Mouse (Mus musculus): ENCODE measurements around the gene Olfr183. TPM values are rescaled to one million over a fixed set of nuclear protein-coding genes. Genes with fewer than 3 reads are reported as not detected.
"Not testable (repeated sequence)": the region's sequence is repeated elsewhere in the genome, so short reads cannot be mapped to it uniquely, and the experiment has no call there.

The Olfr183 gene
- not detected for total RNA-seq (2021)
- long read RNA-seq, experiment 1: 0 reads
- long read RNA-seq, experiment 2: 0 reads

- intact Hi-C loops (cut with DNase I): no loop called here
- no peak for DNase-seq
Observed at GRCm38 (mm10) chr16:58995057-58995456, at the start of gene Olfr183. Olfr183 (plus strand) TSS chr16:58995357.

DNA sequence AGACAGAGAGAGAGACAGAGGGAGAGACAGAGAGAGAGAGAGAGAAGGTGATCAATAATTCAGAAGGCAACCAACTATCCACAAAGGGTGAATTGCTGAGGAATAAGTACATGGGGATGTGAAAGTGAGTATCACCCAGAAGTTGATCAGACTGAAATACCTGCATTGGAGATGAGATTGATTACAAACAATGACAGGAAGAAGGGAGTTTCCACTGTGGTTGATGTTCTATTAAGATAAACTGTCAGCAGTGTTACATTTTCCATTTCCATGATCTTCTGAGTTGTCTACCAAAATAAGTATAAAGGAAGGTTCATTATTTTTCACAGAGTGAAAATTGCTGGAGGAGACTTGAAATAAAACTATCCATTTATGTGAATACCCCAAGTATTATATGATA is 12.0 kb downstream of the Olfr183 start:
- DNase-seq: no peak
- intact Hi-C loops (cut with DNase I): no loop called here

- no peak for DNase-seq
- intact Hi-C loops (cut with DNase I): no loop called here
Observed at GRCm38 (mm10) chr16:59013357-59014018, 18.3 kb downstream of the Olfr183 start.

- intact Hi-C loops (cut with DNase I): no loop called here
- no peak for DNase-seq
Observed at GRCm38 (mm10) chr16:59030191-59030590, 35.0 kb downstream of the Olfr183 start, which contains the start of gene Olfr186. Olfr186 (minus strand) TSS chr16:59030291.

GRCm38 (mm10) chr16:59039710-59040109 is 44.6 kb downstream of the Olfr183 start, which contains the start of gene Olfr187:
Olfr187 (minus strand) TSS chr16:59039767.
- intact Hi-C loops (cut with DNase I): no loop called here
- DNase-seq: no peak

DNA sequence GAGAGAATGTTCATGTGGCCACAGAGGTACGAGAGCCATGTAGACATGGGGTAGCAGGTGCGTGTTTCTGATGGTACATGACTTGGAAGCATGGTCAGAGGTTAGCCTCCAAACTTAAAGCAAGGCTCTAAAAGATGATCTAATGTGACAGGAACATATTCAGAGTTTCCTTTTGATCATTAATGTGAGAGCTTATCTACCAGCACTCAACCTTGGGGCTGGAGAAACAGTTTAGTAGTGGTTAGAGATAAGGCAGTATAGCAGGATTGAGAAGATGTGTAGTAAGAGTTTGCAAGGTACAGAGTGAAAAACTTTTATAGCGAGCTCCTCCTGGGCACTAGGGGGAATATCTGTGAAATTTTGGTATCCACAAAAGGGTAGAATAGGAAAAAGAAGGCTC is 50.7 kb downstream of the Olfr183 start:
- intact Hi-C loops (cut with DNase I): no loop called here
- DNase-seq: no peak

DNA sequence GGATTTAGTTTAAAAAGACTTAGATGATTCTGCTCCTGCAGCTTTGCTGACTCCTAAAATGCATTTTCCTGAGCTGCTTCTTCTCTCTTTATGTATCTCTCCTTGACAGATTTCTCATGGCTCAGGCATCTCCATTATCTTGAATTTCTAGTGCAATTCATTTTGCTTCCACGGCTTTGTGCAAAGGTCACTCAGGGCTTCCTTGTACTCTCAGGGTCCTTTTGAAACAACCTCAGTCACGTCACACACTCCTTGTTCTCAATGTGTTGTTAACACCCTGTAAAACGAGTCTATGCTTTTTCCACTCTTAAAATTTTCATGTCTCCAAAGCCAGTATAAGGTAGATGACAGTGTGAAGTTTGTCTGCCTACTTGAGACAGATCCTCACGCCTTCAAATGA is 52.4 kb downstream of the Olfr183 start:
- DNase-seq: no peak
- intact Hi-C loops (cut with DNase I): no loop called here

DNA sequence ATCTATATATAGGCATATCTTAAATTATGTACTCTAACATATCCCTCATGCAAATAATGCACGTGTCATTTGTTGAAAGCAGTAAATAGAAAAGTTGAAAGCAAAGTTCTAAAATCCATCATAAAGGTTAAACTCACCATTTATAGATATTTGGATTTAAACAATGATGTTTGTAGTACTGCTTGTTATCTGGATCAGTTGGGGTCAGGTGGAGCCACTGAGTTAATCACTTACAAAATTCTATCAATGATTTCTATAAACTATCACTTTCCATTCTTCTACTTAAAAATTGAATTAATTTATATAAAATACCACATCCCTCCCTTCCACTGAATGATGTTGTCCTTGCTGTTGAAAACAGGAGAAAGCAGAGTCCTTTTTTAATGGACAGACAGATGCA is 53.7 kb downstream of the Olfr183 start:
- intact Hi-C loops (cut with DNase I): no loop called here
- no peak for DNase-seq

- intact Hi-C loops (cut with DNase I); DNase-seq: not testable (repeated sequence)
Observed at GRCm38 (mm10) chr16:59049286-59049685, 54.1 kb downstream of the Olfr183 start.

Other genes starting within 250 kb of the Olfr183 start
- gene Olfr172, start 232.2 kb upstream of the Olfr183 start, total RNA-seq (2021): not detected
- not detected for gene Olfr173, start 195.1 kb upstream of the Olfr183 start, total RNA-seq (2021)
- gene Olfr175-ps1, start 168.6 kb upstream of the Olfr183 start, total RNA-seq (2021): not detected
- gene Olfr177, start 120.6 kb upstream of the Olfr183 start, total RNA-seq (2021): not detected
- not detected for gene Olfr178, start 103.3 kb upstream of the Olfr183 start, total RNA-seq (2021)
- not detected for gene Olfr181, start 66.6 kb upstream of the Olfr183 start, total RNA-seq (2021)
- gene Olfr180, start 66.0 kb upstream of the Olfr183 start, total RNA-seq (2021): not detected
- not detected for gene Olfr186, start 34.9 kb downstream of the Olfr183 start, total RNA-seq (2021)
- gene Olfr187, start 44.4 kb downstream of the Olfr183 start, total RNA-seq (2021): not detected
- not detected for gene Olfr190, start 82.6 kb downstream of the Olfr183 start, total RNA-seq (2021)
- not detected for gene Olfr191, start 94.5 kb downstream of the Olfr183 start, total RNA-seq (2021)
- not detected for gene Olfr193, start 116.5 kb downstream of the Olfr183 start, total RNA-seq (2021)
- not detected for gene Olfr194, start 125.7 kb downstream of the Olfr183 start, total RNA-seq (2021)
- gene Olfr195, start 151.7 kb downstream of the Olfr183 start, total RNA-seq (2021): not detected
- not detected for gene Olfr196, start 175.1 kb downstream of the Olfr183 start, total RNA-seq (2021)
- gene Olfr198, start 208.2 kb downstream of the Olfr183 start, total RNA-seq (2021): not detected
- not detected for gene Olfr199, start 224.4 kb downstream of the Olfr183 start, total RNA-seq (2021)

Data from gastrocnemius, postnatal 36 days (tissue).